Mouse (Mus musculus) spleen, adult 2 months (tissue): Measurements from ENCODE around the gene Top2a.

Experiments used
- CTCF ChIP-seq: fragments of 200-500 bp; IDR thresholded peaks from 2 replicates; pipeline ENCODE4 v1.5.1; 2011; ENCODE audit warnings: mild to moderate bottlenecking, inconsistent platforms; ENCODE audit not compliant: insufficient read depth, insufficient read length, insufficient replicate concordance; ENCODE audit errors: extremely low read depth
- POLR2A ChIP-seq: fragments of 200-500 bp; IDR thresholded peaks from 2 replicates; pipeline ENCODE4 v1.6.1; 2011; ENCODE audit warnings: low read depth, low read length, inconsistent platforms

- TF ChIP-seq CTCF (no peak), POLR2A (no peak; the same call in 1 of the 2 replicates)
These were observed at the start of gene Top2a for GRCm38 (mm10) chr11:99023500-99024467.
